Mouse (Mus musculus): Measurements from ENCODE around the gene Prdm11.

- TF ChIP-seq CTCF (IDR thresholded peaks at IDR 0.05; ENCODE audit: low read depth) (no peak), EP300 (IDR thresholded peaks at IDR 0.05; ENCODE audit: low read depth) (no peak)
Measured at GRCm38 (mm10) chr2:93013415-93014092, 32.4 kb downstream of the Prdm11 start.

Measured in liver, postnatal 0 days (tissue).